Mouse (Mus musculus) spleen, adult 12 weeks (tissue): ENCODE measurements around the gene D930048N14Rik.
"Not testable (repeated sequence)": the region's sequence is repeated elsewhere in the genome, so short reads cannot be mapped to it uniquely, and the experiment has no call there.

Source experiments
- DNase-seq: peaks from one replicate; pipeline ENCODE4 v3.0.0; 2022; ENCODE audit warnings: low spot score

D930048N14Rik gene

DNA sequence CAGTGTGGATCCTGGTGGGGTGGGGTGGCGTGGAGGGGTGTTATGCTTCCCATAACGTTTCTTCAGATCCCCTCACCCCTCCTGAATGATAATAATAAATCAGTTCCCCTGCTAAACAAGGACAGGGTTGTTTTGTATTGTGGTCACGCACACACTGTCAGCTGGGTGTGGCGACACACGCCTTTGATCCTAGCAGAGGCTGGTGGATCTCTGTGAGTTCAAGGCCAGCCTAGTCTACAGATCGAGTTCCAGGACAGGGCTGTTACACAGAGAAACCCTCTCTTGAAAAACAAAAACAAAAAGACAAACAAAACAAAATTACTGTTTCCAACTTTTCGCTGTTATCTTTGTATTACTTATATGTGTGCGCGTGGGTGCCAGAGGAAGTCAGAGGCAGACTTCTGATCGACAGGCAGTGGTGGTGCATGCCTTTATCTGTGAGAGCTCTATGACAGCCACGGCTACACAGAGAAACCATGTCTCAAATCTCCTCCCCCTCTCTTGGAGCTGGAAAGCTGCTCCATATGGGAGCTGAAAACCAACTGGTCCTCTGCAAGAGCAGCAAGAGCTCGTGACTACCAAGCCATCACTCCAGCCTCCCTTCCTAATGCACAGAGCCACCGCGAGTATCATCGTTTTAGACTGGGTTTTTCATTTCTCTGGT, 21.0 kb upstream of the D930048N14Rik start:
- DNase-seq, result no peak

DNA sequence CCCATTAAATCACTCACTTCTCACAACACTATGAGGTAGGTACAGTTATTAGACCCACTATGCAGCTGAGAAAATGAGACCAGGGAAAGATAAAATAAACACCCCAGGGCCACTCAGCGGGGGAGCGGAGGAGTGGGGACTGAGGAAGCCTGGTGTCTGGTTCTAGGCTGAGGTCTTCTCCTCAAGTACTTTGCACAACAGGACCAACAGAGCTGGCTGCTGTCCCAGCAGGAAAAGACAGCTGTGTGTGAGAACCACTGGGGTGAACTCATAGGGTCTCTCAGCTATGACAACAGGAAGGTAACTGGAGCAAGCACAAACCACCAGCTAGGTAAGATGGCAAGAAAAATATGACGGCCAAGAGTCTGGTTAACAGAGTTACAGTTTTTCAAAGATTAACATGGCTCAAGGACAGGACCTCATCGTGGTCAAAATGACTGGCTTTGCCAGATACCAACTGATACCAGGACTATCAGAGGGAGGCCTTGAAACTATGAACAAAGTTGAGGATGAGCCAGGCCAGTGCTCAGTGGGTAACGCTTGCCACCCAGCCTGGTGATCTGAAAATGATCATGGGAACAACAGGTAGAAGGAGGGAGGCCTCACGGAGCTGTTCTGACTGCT, 18.5 kb upstream of the D930048N14Rik start:
- DNase-seq, result no peak

DNA sequence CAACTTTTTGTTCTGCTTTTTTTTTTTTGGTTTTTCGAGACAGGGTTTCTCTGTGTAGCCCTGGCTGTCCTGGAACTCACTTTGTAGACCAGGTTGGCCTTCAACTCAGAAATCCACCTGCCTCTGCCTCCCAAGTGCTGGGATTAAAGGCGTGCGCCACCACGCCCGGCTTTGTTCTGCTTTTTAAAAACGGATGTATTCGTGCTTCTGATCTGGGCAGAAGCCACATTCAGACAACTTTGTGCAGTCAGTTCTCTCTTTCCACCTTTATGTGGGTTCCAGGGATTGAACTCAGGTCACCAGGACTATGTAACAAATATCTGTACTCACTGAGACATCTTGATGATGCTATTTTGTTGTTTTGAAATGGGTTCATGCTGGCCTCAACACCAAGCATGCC, 17.6 kb upstream of the D930048N14Rik start:
- not testable (repeated sequence) for DNase-seq

DNA sequence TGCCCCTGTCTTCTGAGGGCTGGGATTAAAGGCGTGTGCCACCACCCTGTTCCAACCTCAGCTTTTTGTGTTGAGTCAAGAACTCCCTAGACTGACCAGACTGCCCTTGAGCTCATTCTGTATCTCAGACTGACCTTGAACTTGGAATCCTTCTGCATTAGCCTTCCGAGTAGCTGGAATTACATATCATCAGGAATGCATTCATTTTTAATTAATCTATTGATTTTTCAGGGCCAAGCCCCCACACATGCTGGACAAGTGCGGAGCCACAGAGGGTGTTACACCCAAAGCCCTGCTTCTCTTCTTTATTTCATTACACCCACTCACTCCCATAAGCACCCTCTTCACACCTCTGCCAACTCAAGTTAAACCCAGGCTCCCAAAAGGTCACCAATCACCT, 17.0 kb upstream of the D930048N14Rik start:
- no peak for DNase-seq

DNA sequence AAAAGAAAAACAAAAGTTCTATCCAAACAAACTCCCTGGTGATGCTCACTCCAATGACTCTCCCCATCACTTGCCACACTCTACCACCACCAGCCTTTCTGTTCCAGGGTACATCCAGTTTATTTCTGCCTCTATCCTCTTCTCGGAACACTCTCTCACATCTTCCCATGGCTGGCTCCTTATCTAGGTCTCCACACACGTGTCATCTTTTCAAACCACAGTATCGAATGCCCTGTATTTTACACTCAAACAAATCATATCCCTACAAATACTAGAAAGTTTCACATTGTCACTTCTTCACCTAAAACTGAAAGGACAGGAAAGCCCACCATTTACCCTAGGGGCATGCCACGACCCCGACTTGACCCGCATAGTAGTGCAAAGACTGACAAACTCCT, 15.6 kb upstream of the D930048N14Rik start:
- DNase-seq, result no peak

DNA sequence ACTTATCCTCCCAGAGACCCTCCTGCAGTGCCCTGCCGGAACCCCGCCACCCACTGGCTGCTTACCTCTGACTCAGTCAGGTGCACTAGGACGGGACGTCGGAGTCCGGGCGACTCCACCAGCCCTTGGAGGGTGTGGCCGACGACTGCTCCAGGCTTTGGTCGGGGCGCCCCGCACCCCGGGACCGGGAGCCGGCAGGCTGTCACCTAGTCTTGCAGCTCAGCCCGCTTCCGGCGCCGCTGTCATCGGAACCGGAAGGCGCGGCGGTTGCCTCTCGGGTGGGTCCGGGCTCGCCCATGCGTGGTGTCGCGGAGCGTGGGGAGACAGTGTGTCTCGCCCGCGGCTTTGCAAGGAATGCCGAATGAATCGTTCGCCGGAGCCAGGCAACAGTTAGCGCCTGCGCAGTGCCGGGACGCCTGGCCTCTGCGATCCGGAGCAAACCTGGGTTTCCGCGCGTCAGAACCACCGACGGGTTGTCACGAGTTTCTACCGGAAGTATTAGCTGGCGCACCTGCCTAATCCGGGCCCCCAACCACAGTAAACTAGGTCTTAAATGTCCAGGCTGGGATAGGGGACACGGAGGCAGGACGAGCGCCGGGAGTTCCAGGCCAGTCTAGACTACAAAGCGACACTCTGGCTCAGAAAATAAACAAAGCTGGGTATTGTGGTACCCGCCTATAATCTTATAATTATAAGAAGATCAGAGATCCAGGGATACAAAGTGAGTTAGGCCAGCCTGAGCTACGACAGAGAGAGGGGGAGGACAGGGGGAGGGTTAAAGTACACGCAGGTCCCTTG, 15.0 kb upstream of the D930048N14Rik start, which contains the start of gene Rmnd5b:
TSS of gene Rmnd5b (minus strand) at position 372 of the 798 bp plus-strand sequence.
- DNase-seq, result peak; percentile 80

DNA sequence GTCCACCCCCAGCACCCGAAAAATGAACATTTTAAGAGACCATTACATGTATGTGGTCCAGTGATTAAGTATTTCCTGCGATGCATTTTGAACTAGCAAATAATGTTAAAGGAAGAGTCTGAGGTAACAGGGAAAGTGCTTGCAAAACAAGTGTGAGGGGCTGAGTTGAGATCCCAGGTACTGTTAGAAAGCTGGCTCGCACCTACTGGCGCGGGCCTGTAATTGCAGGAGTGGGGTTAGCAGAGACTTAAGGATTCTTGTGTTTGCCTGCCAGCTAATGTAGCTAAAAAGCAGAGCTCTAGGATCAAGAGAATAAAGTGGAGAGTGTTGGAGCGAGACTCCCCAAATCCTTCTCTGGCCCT, 14.4 kb upstream of the D930048N14Rik start:
- DNase-seq, result peak; percentile 64

DNA sequence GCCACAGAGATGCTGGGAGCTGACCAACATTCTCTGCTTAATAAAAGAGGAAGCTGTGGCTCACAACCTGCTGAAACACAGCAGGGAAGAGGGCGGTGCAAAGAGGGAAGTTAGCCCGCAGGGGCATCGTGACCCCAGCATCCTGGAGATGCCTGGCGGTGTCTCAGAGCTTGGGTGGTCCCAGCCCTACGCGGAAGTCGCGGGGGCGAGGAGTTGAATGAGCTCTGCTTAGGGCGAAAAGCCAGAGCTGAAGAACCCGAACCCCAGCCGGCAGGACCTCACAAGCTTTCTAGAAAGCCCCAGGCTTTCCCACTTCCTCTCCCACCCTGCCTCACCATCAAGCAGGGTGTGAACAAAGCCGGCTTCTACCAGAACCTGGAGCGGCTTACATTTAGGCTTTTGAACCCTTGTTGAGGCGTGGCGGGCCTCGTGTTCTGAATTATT, 12.8 kb upstream of the D930048N14Rik start:
- DNase-seq, result peak; percentile 51

DNA sequence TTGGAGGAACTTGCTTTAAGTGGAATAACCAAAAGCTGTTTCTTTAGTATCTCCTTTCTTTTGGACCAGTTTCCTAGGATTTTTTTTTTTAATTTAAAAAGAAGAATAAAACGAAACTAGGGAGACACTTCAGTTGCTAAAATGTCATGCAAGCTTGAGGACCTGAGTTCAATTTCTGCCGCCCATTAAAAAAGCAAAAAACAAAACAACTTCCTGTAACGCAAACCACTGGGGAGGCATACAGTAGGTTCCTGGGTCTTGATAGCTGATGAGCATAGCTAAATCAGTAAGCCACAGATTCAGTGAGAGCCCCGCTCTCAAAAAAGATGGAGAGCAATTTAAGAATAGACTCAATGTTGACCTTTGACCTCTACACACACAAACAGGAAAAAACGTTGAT, 12.3 kb upstream of the D930048N14Rik start:
- no peak for DNase-seq

DNA sequence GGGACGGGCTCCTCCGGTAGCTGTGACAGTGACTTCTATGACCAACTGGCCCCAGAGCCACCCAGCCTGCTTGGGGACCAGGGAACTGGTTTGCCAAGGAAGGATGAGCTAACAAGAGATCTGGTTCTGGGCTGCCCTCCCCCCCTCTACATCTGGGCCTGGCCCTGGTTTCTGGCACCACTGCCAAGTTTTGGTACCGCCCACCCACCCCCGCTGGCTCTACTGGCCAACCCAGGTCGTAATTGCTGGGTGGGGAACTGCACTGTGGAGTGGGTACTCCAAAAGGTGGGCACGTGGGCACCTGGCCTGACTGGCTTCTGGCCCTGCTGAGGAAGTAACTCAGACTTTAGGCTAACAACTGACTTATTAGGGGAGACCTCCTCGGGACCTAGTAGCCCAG, 10.0 kb upstream of the D930048N14Rik start:
- DNase-seq, result no peak

DNA sequence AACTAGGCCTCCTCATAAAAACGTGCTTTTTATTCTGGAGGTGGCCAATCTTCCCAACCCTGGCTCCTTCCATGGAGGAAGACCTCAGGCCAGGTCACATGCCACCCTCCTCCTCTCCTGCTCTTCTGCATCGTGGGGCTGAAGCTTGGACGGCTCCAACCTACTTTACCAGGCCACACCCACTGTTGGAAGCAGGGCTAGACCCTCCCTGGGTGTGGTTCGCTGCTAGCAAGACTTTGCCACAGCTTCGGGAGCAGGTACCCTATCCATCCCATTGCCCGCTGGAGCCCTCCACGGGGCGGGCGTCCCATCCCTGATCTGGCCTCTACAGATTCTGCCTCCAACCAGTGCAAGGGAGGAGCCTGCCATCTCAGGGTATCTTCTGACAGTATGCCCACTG, 7.6 kb upstream of the D930048N14Rik start:
- DNase-seq, result no peak

DNA sequence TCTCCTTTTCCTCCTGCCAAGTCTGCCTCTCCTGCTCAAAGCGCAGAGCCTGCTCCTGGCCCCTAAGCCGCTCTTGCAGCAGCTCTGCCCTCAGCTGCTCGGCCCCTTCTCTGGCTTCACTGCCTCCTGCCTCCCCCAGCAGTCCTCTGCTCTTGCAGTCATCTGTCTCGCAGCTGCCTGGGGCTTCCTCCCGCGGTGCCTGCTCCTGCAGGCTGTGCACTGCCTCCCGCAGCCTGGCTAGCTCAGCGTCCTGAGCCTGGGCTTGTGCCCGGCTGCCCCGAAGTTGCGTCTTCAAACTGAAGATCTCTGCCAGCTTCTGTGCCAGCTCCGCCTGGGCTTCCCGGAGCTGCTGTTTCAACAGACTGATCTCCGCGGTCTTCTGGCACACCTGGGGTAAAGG, 7.0 kb upstream of the D930048N14Rik start:
- DNase-seq, result no peak

DNA sequence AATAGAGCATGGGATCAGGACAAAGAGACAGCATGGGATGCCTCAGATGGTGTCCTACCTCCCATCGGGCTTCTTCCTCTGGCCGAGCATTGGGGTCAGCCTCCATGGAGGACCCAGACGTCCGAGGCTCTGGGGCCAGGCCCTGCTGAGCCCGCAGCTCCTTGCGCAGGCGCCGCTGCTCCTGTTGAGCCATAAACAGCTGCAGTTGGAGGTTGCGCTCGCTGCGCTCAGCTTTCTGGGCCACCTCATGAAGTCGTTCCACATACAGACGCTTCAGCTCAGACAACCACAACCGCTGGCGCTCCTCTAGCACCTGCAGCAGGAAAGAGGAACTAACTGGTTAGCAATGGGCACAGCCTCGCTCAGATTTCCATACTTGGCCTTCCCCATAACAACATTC, 6.5 kb upstream of the D930048N14Rik start:
- DNase-seq, result no peak

DNA sequence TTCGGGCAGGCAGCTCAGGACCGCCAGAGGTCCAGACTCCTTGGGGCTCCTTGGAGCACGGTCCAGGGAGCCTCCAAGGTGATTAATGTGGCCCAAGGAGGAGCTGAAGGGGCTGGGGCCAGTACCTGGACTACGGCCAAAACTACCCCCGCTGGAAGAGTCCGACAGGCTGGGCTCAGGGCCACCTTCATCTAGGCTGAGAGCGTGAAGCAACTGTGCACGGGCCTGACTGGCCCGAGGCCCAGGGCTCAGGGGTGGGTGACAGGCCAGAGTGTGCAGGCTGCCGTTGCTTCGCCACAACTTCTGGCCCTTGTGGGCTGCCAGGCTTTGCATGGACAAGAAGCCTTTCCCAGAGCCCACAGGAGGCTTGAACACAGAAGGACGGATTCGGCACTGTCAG, 5.5 kb upstream of the D930048N14Rik start:
- DNase-seq, result no peak

DNA sequence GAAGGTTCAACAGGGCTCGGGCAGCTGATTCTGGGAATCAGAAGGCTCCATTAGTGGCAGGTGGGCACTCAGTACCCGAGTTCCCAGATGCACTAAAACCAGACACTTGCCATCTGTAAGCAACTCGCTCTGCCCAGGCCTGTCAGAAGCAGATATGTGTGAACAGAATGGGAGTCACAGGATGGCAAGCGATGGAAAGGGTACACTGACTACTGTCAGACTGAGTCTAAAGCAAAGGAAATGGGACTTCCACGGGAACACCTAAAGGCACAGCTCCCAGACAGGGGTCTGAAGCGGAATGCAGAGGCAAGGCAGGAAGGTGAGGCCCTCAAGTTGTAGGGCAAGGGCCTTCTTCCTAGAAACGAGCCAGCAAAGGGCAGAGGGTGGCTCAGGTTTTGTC, 4.5 kb upstream of the D930048N14Rik start:
- DNase-seq, result no peak

DNA sequence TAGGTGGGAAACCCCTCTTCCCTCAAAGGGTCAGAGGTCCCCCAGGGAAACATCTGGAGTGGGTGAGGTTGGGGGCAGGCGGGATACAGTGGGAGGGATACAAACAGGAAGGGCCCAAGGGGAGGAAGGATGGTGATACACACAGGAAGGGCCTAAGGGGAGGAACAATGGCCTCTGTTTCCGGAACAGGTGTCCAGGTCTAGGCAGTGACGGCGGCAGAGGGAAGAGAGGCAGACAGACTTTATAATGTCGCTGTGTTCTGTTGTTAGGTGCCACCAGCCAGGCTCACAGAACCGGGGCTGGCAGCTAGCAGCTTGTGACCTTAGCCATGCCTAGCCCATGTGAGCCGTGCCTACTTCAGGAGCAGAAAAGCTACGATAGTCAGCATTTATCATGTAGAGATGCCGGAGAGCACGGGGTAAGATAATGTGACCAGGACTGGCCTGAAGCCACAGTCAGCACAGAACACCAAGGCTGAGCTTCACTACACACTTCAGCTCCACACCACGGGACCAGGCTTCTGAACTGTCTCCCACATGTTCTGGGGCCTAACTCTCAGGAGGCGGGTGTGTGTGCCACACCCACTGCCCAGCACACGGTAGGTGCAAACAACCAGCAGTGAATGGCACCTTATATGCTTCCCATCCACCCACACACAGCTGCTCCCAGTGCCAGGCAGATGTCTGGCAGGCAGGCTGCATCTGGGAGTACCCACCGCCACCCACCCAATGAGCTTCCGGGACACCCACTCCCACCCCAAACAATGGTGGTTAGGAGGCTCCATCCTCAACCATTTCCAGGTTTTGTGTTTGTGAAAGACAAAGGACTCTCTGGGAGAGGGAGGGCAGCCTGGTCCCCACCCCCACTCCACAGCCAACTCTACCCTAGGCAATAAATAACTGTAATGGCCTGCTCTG, 3.7 kb upstream of the D930048N14Rik start:
- DNase-seq, result no peak

DNA sequence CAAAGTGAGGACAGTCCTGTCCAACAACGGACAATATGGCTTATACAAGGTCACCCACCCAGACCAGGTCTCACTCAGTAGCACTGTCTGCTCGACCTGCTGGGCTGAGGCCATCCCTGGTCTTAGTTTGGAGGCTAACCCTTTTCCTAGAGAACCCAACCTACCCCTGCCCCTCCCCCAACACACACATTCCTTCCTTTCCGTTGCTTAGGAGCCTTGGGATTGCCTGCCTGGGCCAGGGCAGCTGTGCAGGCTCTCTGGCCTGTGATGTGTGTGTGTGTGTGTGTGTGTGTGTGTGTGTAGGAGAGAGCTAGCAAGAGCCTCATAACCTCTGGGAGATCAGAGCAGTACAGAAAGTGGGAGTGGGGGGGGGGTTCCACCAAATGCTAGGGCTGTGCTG, 2.2 kb upstream of the D930048N14Rik start:
- DNase-seq, result no peak

DNA sequence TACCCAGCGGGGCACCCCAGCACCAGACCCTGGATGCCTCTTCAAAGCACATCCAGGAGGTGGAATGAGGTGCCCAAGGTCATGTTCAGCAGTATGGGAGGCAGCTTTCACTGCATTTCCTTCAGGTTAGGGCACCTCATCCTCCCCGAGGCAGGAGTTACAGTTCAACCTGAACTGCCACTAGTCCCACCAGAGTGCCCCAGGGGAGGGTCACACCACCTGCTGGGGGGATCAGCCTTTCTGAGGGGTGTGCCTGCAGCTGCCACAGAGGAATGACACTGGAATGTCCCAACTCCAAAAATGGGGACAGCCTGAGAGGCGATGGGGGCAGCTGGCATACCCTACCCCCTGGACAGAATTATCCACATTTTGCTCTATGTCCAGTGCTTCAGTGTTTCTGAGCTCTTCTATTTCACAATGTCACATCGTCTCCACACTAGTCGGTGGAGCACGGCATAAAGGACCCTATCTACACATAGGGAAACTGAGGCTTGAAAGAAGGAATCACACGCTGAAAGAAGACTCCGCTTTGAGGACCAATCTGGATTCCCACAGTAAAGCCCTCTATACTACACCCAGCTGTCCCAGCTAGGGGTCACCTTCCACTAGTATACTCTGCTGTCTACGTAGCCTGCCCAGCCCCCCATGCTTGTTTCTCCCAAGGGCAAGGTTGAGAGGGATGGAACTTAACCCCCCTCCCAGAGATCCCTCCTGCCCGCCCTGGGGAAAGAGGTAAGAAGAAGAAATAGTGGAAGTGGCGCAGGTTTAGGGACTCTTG, 1.5 kb upstream of the D930048N14Rik start:
- no peak for DNase-seq

DNA sequence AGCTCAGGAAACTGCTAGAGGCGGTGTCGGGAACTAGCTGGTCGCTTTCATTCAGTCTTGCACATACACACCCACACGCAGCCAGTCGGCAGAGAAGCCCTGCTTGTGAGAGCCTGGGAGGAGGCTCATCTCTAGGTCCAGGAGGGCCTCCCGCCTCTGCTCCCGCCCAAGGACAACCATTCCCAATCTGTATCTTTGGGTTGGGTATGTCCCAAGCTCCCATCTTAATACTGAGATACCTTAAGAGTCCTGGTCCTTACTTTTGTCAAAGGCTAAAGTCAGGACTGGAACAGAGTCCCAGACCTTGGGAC, 910 bp upstream of the D930048N14Rik start:
- DNase-seq, result no peak

DNA sequence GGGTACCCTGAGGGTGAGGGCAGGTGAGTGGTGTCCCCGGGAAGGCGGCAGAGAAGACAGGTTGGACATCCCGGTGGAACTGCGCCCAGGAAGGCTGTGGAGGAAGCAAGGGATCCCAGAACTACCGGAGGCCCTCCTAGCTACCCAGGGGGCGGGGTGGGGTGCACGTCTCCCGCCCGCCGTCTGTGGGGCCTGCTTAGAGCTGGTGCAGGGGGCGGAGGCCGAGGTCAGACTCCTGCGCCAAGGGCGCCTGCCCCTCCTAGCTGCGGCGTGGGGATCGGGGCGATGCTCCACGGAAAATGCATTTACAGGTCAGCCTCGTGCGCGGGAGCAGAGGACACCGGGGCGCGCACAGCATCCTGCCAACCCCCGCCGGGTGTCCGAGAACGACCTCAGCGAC, 493 bp upstream of the D930048N14Rik start:
- no peak for DNase-seq

DNA sequence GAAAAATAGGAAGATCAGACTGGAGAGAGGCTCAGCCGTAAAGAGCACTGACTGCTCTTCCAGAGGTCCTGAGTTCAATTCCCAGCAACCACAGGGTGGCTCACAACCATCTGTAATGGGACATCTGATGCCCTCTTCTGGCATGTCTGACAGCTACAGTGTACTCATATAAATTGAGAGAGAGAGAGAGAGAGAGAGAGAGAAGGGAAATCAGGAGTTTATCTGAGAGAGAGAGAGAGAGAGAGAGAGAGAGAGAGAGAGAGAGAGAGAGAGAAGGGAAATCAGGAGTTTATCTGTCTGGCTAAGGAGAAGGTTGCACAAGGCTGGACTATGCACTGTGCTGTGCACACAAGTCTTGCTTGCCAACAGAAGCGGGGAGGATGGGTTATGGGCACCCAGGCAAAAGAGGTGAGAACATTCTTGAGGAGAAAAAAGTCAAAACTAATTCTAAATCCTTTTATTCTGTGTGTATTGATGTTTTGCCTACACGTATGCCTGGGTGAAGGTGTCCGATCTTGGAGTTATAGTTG, 2.2 kb downstream of the D930048N14Rik start:
- DNase-seq, result no peak
